Mouse (Mus musculus) ES-Bruce4 (cell line): Measurements from ENCODE around the gene Tas1r1.

Experiments used
- CTCF ChIP-seq: IDR thresholded peaks from one replicate; pipeline ENCODE4 v1.8.1; 2011; ENCODE audit warnings: low read depth, low read length
- POLR2A ChIP-seq: IDR thresholded peaks from one replicate; pipeline ENCODE4 v1.8.1; 2011; ENCODE audit warnings: low read length; ENCODE audit not compliant: insufficient read depth

DNA sequence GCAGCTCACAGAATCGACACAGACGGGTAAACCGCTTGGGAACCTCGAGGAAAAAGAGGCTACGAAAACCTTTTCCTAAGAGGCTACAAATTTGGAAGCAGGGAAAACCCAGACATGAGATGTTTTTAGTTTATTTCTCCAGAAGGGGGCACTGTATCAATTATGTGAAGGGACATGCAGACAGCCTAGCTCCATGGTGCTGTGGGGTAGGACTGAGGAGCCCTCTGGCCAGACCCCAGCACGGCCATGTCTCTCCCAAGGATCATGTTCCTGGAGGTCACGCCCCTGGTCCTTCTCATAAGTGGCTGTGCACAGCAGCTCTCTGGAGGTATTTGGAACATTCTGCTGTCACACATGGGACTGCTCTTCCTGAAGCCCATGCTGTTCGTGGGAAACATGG is 57.7 kb downstream of the Tas1r1 start:
- peak; percentile 7 for TF ChIP-seq CTCF
- TF ChIP-seq POLR2A = no peak
